Mouse (Mus musculus) urinary bladder, postnatal 4 days (tissue): ENCODE measurements around the gene Nt5dc3.

ENCODE experiments used
- DNase-seq, 2 experiments: peaks; one replicate each; pipeline ENCODE4 v3.0.0; 2021 to 2022; ENCODE audit warnings: low spot score in 2 of 2

Gene Nt5dc3

GRCm38 (mm10) chr10:86880071-86880806, 101.4 kb downstream of the Nt5dc3 start:
- DNase-seq = no peak

- no peak for DNase-seq
Observed at GRCm38 (mm10) chr10:86881448-86881847, 102.6 kb downstream of the Nt5dc3 start.

- DNase-seq = no peak
Observed at GRCm38 (mm10) chr10:86886434-86886833, 107.6 kb downstream of the Nt5dc3 start.
